Mouse (Mus musculus) lung, postnatal 0 days (tissue): ENCODE data around the gene Gm9639. TPM values are rescaled to one million over a fixed set of nuclear protein-coding genes. Genes with fewer than 3 reads are reported as not detected.
"Not testable (repeated sequence)": the region's sequence is repeated elsewhere in the genome, so short reads cannot be mapped to it uniquely, and the experiment has no call there.

ENCODE experiments used
- ATAC-seq: fragments of 200-750 bp; cut with Nextera tagmentation; 2 replicates; pipeline ENCODE4 v1.8.0; 2017; ENCODE audit warnings: moderate library complexity
- DNase-seq: peaks from one replicate; pipeline ENCODE4 v3.0.0-alpha.2; 2016; ENCODE audit warnings: low spot score
- H3K27ac ChIP-seq: fragments of 300-500 bp; sonication (generic); 2 replicates; pipeline ENCODE4 v1.5.1; 2014; ENCODE audit warnings: antibody characterized with exemption, mild to moderate bottlenecking, low read length, mixed read lengths
- H3K27me3 ChIP-seq: fragments of 300-500 bp; sonication (generic); replicated peaks from 2 replicates; pipeline ENCODE4 v1.6.1; 2014; ENCODE audit warnings: low read length, mixed read lengths; ENCODE audit not compliant: insufficient read depth
- H3K36me3 ChIP-seq: fragments of 300-500 bp; sonication (generic); 2 replicates; pipeline ENCODE4 v1.6.1; 2014; ENCODE audit warnings: low read length, mixed read lengths; ENCODE audit not compliant: insufficient read depth
- H3K4me1 ChIP-seq: fragments of 300-500 bp; sonication (generic); 2 replicates; pipeline ENCODE4 v1.6.1; 2014; ENCODE audit warnings: antibody characterized with exemption, low read depth, low read length, mixed read lengths; ENCODE audit not compliant: insufficient read depth
- H3K4me2 ChIP-seq: fragments of 300-500 bp; sonication (generic); replicated peaks from 2 replicates; pipeline ENCODE4 v1.6.1; 2014; ENCODE audit warnings: low read depth, mild to moderate bottlenecking, low read length, moderate library complexity, mixed read lengths
- H3K4me3 ChIP-seq: fragments of 300-500 bp; sonication (generic); 2 replicates; pipeline ENCODE4 v1.5.1; 2014; ENCODE audit warnings: low read depth, low read length
- H3K9ac ChIP-seq: fragments of 300-500 bp; sonication (generic); replicated peaks from 2 replicates; pipeline ENCODE4 v1.6.1; 2014; ENCODE audit warnings: low read depth, mild to moderate bottlenecking
- H3K9me3 ChIP-seq: fragments of 300-500 bp; sonication (generic); 2 replicates; pipeline ENCODE4 v1.6.1; 2016; ENCODE audit warnings: low read length, mixed read lengths
- CTCF ChIP-seq: IDR thresholded peaks from 2 replicates; pipeline ENCODE4 v1.5.1; 2016; ENCODE audit warnings: antibody characterized with exemption, mild to moderate bottlenecking
- EP300 ChIP-seq: IDR thresholded peaks from 2 replicates; pipeline ENCODE4 v1.6.1; 2016; ENCODE audit warnings: antibody characterized with exemption, mild to moderate bottlenecking, control low read depth
- WGBS: fragments of 180-500 bp; shearing (Covaris S2); extraction: QIAGEN DNeasy Blood & Tissue Kit; methylation state at CpG from one replicate; pipeline ENCODE4 v1.1.7; 2014; 5-methylcytosine and 5-hydroxymethylcytosine counted together
- polyA plus RNA-seq: library from polyadenylated mRNA; unstranded; fragments of >200 nt; fragmentation: Nextera tagmentation; extraction: Ambion mirVana; gene quantifications from 2 replicates; pipeline ENCODE4 v1.2.1, GENCODE M21; 2015

Gm9639 gene
- polyA plus RNA-seq, 1 experiment from 2014 or later: not detected

GRCm38 (mm10) chr10:77788621-77789020 lies 6.3 kb downstream of the Gm9639 start:
- Histone ChIP-seq H3K4me2 (no peak overlapping the region), H3K4me1 (no peaks in the 10 kb centered on the region), H3K4me3 (no peak overlapping the region), H3K36me3 (no peaks in the 10 kb centered on the region), H3K27ac (no peak overlapping the region), H3K27me3 (no peaks in the 10 kb centered on the region), H3K9me3 (no peaks in the 10 kb centered on the region), H3K9ac (no peak overlapping the region)
- 75% methylated on average over 2 of the region's 2 CpGs for WGBS
- DNase-seq (no peak), ATAC-seq (no peak)
- no peak for TF ChIP-seq EP300
- TF ChIP-seq CTCF: no peak

- H3K4me1 ChIP-seq, H3K36me3 ChIP-seq, H3K9ac ChIP-seq, DNase-seq, H3K9me3 ChIP-seq, H3K27ac ChIP-seq, H3K27me3 ChIP-seq, H3K4me2 ChIP-seq, ATAC-seq, H3K4me3 ChIP-seq: not testable (repeated sequence)
- 80% methylated on average over 1 of the region's 1 CpGs for WGBS
Measured at GRCm38 (mm10) chr10:77787876-77788275, 7.0 kb downstream of the Gm9639 start, which contains the start of gene Gm7137. Gm7137 (minus strand) TSS chr10:77788200.

- not testable (repeated sequence) for DNase-seq, H3K9ac ChIP-seq, H3K4me1 ChIP-seq, H3K36me3 ChIP-seq, H3K27ac ChIP-seq, ATAC-seq, H3K4me3 ChIP-seq, H3K9me3 ChIP-seq, H3K4me2 ChIP-seq, H3K27me3 ChIP-seq
- WGBS: 69% methylated on average over 1 of the region's 3 CpGs
Measured at GRCm38 (mm10) chr10:77783396-77783795, 11.5 kb downstream of the Gm9639 start.

GRCm38 (mm10) chr10:77782442-77782841 lies 12.4 kb downstream of the Gm9639 start, which contains the start of gene Gm3250:
Gm3250 (minus strand) TSS chr10:77782542.
- H3K36me3 ChIP-seq, H3K4me3 ChIP-seq, H3K9ac ChIP-seq, H3K4me2 ChIP-seq, H3K9me3 ChIP-seq, H3K27me3 ChIP-seq, H3K27ac ChIP-seq, ATAC-seq, DNase-seq, H3K4me1 ChIP-seq: not testable (repeated sequence)
- 40% methylated on average over 1 of the region's 1 CpGs for WGBS

- whole genome bisulfite sequencing: 50% methylated on average over 1 of the region's 1 CpGs
- ATAC-seq, H3K27me3 ChIP-seq, H3K36me3 ChIP-seq, H3K4me2 ChIP-seq, H3K4me3 ChIP-seq, H3K27ac ChIP-seq, DNase-seq, H3K9me3 ChIP-seq, H3K9ac ChIP-seq, H3K4me1 ChIP-seq: not testable (repeated sequence)
Measured at GRCm38 (mm10) chr10:77776844-77777243, 18.0 kb downstream of the Gm9639 start, which contains the start of gene Gm7138. Gm7138 (minus strand) TSS chr10:77776944.

- ATAC-seq, H3K36me3 ChIP-seq, H3K27me3 ChIP-seq, H3K4me2 ChIP-seq, H3K9ac ChIP-seq, H3K27ac ChIP-seq, H3K4me1 ChIP-seq, H3K9me3 ChIP-seq, H3K4me3 ChIP-seq, DNase-seq: not testable (repeated sequence)
- WGBS: 89% methylated on average over 1 of the region's 3 CpGs
Measured at GRCm38 (mm10) chr10:77772142-77772541, 22.7 kb downstream of the Gm9639 start.

GRCm38 (mm10) chr10:77771225-77771624 lies 23.7 kb downstream of the Gm9639 start, which contains the start of gene Gm3238:
Gm3238 (minus strand) TSS chr10:77771325.
- not testable (repeated sequence) for ATAC-seq, H3K4me1 ChIP-seq, H3K27me3 ChIP-seq, H3K4me3 ChIP-seq, DNase-seq, H3K4me2 ChIP-seq, H3K9me3 ChIP-seq, H3K36me3 ChIP-seq, H3K27ac ChIP-seq, H3K9ac ChIP-seq
- WGBS: 60% methylated on average over 1 of the region's 1 CpGs
